Mouse (Mus musculus) MEL (cell line): ENCODE data around the gene Smagp. TPM values are rescaled to one million over a fixed set of nuclear protein-coding genes. Genes with fewer than 3 reads are reported as not detected.

ENCODE experiments used
- DNase-seq: peaks from one replicate; pipeline ENCODE4 v3.0.0; 2011; ENCODE audit warnings: low read depth, low spot score
- H3K27ac ChIP-seq: 2 replicates; pipeline ENCODE4 v1.5.1; 2012; ENCODE audit warnings: low read depth, mild to moderate bottlenecking, control low read depth, low read length, moderate library complexity; ENCODE audit not compliant: control insufficient read depth
- H3K27me3 ChIP-seq, 2 experiments: fragments of 150-350 bp in 1 of 2; sonication (generic) in 1 of 2; 2 replicates each; pipeline ENCODE4 v1.6.1; 2012; ENCODE audit warnings: low read length in 2 of 2, mild to moderate bottlenecking in 2 of 2, improper control_type of control experiment in 1 of 2, moderate library complexity in 1 of 2; ENCODE audit not compliant: insufficient read depth in 2 of 2, control insufficient read depth in 1 of 2
- H3K36me3 ChIP-seq, 2 experiments: 2 replicates each; pipeline ENCODE4 v1.6.1; 2012 to 2014; ENCODE audit warnings: low read length in 2 of 2, improper control_type of control experiment in 1 of 2, inconsistent platforms in 1 of 2, mild to moderate bottlenecking in 1 of 2; ENCODE audit not compliant: insufficient read depth in 2 of 2, control insufficient read depth in 1 of 2
- H3K4me1 ChIP-seq, 2 experiments: fragments of 150-350 bp in 1 of 2; sonication (generic) in 1 of 2; 2 replicates each; pipeline ENCODE4 v1.6.1; 2012; ENCODE audit warnings: low read length in 2 of 2, improper control_type of control experiment in 1 of 2, mild to moderate bottlenecking in 1 of 2; ENCODE audit not compliant: insufficient read depth in 2 of 2, control insufficient read depth in 1 of 2
- H3K4me3 ChIP-seq, 2 experiments: fragments of 150-350 bp in 1 of 2; sonication (generic) in 1 of 2; 2 replicates each; pipeline ENCODE4 v1.5.1; 2012; ENCODE audit warnings: low read depth in 2 of 2, low read length in 2 of 2, mild to moderate bottlenecking in 2 of 2, moderate library complexity in 2 of 2, control low read depth in 1 of 2, improper control_type of control experiment in 1 of 2; ENCODE audit not compliant: control insufficient read depth in 1 of 2, insufficient read depth in 1 of 2
- H3K79me2 ChIP-seq: 2 replicates; pipeline ENCODE4 v1.6.1; 2012; ENCODE audit warnings: mild to moderate bottlenecking, low read length, moderate library complexity; ENCODE audit not compliant: control insufficient read depth, poor library complexity, insufficient read depth
- H3K9ac ChIP-seq: 2 replicates; pipeline ENCODE4 v1.6.1; 2012; ENCODE audit warnings: low read depth, mild to moderate bottlenecking, control low read depth, low read length, moderate library complexity; ENCODE audit not compliant: control insufficient read depth, poor library complexity, severe bottlenecking
- H3K9me3 ChIP-seq: fragments of 150-350 bp; sonication (generic); replicated peaks from 2 replicates; pipeline ENCODE4 v1.6.1; 2012; ENCODE audit warnings: mild to moderate bottlenecking, low read length, improper control_type of control experiment, moderate library complexity; ENCODE audit not compliant: insufficient read depth
- BHLHE40 ChIP-seq: IDR thresholded peaks from 2 replicates; pipeline ENCODE4 v1.6.1; 2012; ENCODE audit warnings: low read depth, mild to moderate bottlenecking, inconsistent platforms, low read length, improper control_type of control experiment, borderline replicate concordance
- CHD1 ChIP-seq: IDR thresholded peaks from 2 replicates; pipeline ENCODE4 v1.6.1; 2012; ENCODE audit warnings: low read depth, mild to moderate bottlenecking, inconsistent platforms, low read length, improper control_type of control experiment
- CHD2 ChIP-seq: IDR thresholded peaks from 2 replicates; pipeline ENCODE4 v1.6.1; 2011; ENCODE audit warnings: low read length, improper control_type of control experiment
- E2F4 ChIP-seq: IDR thresholded peaks from 2 replicates; pipeline ENCODE4 v1.6.1; 2011; ENCODE audit warnings: low read depth, low read length, improper control_type of control experiment, borderline replicate concordance
- EP300 ChIP-seq, 2 experiments: IDR thresholded peaks; 2 replicates each; pipeline ENCODE4 v1.6.1; 2011; ENCODE audit warnings: improper control_type of control experiment in 2 of 2, low read length in 2 of 2, low read depth in 1 of 2, mild to moderate bottlenecking in 1 of 2
- ETS1 ChIP-seq: IDR thresholded peaks from 2 replicates; pipeline ENCODE4 v1.6.1; 2012; ENCODE audit warnings: low read depth, mild to moderate bottlenecking, inconsistent platforms, low read length, improper control_type of control experiment, moderate library complexity
- GABPA ChIP-seq: IDR thresholded peaks from 2 replicates; pipeline ENCODE4 v1.6.1; 2012; ENCODE audit warnings: low read depth, mild to moderate bottlenecking, inconsistent platforms, low read length, improper control_type of control experiment, moderate library complexity
- GATA1 ChIP-seq: IDR thresholded peaks from 2 replicates; pipeline ENCODE4 v1.6.1; 2011; ENCODE audit warnings: low read depth, low read length, improper control_type of control experiment
- HCFC1 ChIP-seq: IDR thresholded peaks from 2 replicates; pipeline ENCODE4 v1.6.1; 2012; ENCODE audit warnings: low read depth, mild to moderate bottlenecking, inconsistent platforms, low read length, improper control_type of control experiment, moderate library complexity
- JUND ChIP-seq: IDR thresholded peaks from 2 replicates; pipeline ENCODE4 v1.6.1; 2011; ENCODE audit warnings: low read depth, mild to moderate bottlenecking, improper control_type of control experiment, low read length
- KAT2A ChIP-seq: conservative IDR thresholded peaks from 2 replicates; pipeline ENCODE4 v1.6.1; 2012; ENCODE audit warnings: low read depth, low read length, improper control_type of control experiment, inconsistent platforms
- MAFK ChIP-seq: IDR thresholded peaks from 2 replicates; pipeline ENCODE4 v1.6.1; 2011; ENCODE audit warnings: low read depth, mild to moderate bottlenecking, low read length, improper control_type of control experiment, borderline replicate concordance
- MAX ChIP-seq: IDR thresholded peaks from 2 replicates; pipeline ENCODE4 v1.6.1; 2011; ENCODE audit warnings: low read length, improper control_type of control experiment
- MXI1 ChIP-seq: IDR thresholded peaks from 2 replicates; pipeline ENCODE4 v1.6.1; 2011; ENCODE audit warnings: mild to moderate bottlenecking, low read depth, low read length, improper control_type of control experiment
- MYB ChIP-seq: IDR thresholded peaks from 2 replicates; pipeline ENCODE4 v1.6.1; 2011; ENCODE audit warnings: mild to moderate bottlenecking, low read depth, low read length, improper control_type of control experiment
- MYC ChIP-seq: IDR thresholded peaks from 2 replicates; pipeline ENCODE4 v1.6.1; 2011; ENCODE audit warnings: low read depth, mild to moderate bottlenecking, low read length, improper control_type of control experiment, moderate library complexity
- NELFE ChIP-seq: IDR thresholded peaks from 2 replicates; pipeline ENCODE4 v1.6.1; 2011; ENCODE audit warnings: low read depth, low read length, improper control_type of control experiment
- POLR2A ChIP-seq, 2 experiments: IDR thresholded peaks; 2 replicates each; pipeline ENCODE4 v1.6.1; 2011 to 2012; ENCODE audit warnings: low read length in 2 of 2, mild to moderate bottlenecking in 2 of 2, control low read depth in 1 of 2, improper control_type of control experiment in 1 of 2, low read depth in 1 of 2, moderate library complexity in 1 of 2; ENCODE audit not compliant: control insufficient read depth in 1 of 2, insufficient read depth in 1 of 2, poor library complexity in 1 of 2
- POLR2AphosphoS2 ChIP-seq: IDR thresholded peaks from 2 replicates; pipeline ENCODE4 v1.6.1; 2011; ENCODE audit warnings: low read length, improper control_type of control experiment
- RAD21 ChIP-seq: IDR thresholded peaks from 2 replicates; pipeline ENCODE4 v1.6.1; 2011; ENCODE audit warnings: mild to moderate bottlenecking, low read depth, low read length, improper control_type of control experiment
- RCOR1 ChIP-seq: IDR thresholded peaks from 2 replicates; pipeline ENCODE4 v1.6.1; 2012; ENCODE audit warnings: low read depth, mild to moderate bottlenecking, inconsistent platforms, low read length, improper control_type of control experiment
- SIN3A ChIP-seq: IDR thresholded peaks from 2 replicates; pipeline ENCODE4 v1.6.1; 2012; ENCODE audit warnings: low read length, improper control_type of control experiment, inconsistent platforms
- SMC3 ChIP-seq: IDR thresholded peaks from 2 replicates; pipeline ENCODE4 v1.6.1; 2011; ENCODE audit warnings: low read depth, low read length, improper control_type of control experiment
- TAL1 ChIP-seq: IDR thresholded peaks from 2 replicates; pipeline ENCODE4 v1.6.1; 2012; ENCODE audit warnings: mild to moderate bottlenecking, inconsistent platforms, low read length, moderate library complexity, mixed read lengths
- TBP ChIP-seq: IDR thresholded peaks from 2 replicates; pipeline ENCODE4 v1.8.0; 2011; ENCODE audit warnings: low read depth, low read length, improper control_type of control experiment
- TCF12 ChIP-seq: IDR thresholded peaks from 2 replicates; pipeline ENCODE4 v1.6.1; 2014; ENCODE audit warnings: low read depth, mild to moderate bottlenecking, inconsistent platforms, low read length, improper control_type of control experiment, moderate library complexity
- UBTF ChIP-seq: IDR thresholded peaks from 2 replicates; pipeline ENCODE4 v1.6.1; 2012; ENCODE audit warnings: low read depth, mild to moderate bottlenecking, inconsistent platforms, low read length, improper control_type of control experiment, moderate library complexity, borderline replicate concordance; ENCODE audit not compliant: insufficient read depth
- USF1 ChIP-seq: IDR thresholded peaks from 2 replicates; pipeline ENCODE4 v1.6.1; 2014; ENCODE audit warnings: low read depth, mild to moderate bottlenecking, inconsistent platforms, low read length, improper control_type of control experiment, moderate library complexity
- USF2 ChIP-seq, 2 experiments: IDR thresholded peaks; 2 replicates each; pipeline ENCODE4 v1.6.1; 2011 to 2012; ENCODE audit warnings: improper control_type of control experiment in 2 of 2, low read length in 2 of 2, borderline replicate concordance in 1 of 2, inconsistent platforms in 1 of 2, low read depth in 1 of 2, mild to moderate bottlenecking in 1 of 2; ENCODE audit not compliant: insufficient read depth in 1 of 2
- ZKSCAN1 ChIP-seq: IDR thresholded peaks from 2 replicates; pipeline ENCODE4 v1.6.1; 2012; ENCODE audit warnings: low read depth, mild to moderate bottlenecking, inconsistent platforms, low read length, improper control_type of control experiment, moderate library complexity
- polyA plus RNA-seq, 2 experiments: library from polyadenylated mRNA; stranded (reverse) in 1 of 2; unstranded in 1 of 2; fragments of >175 nt in 1 of 2; fragments of >200 nt in 1 of 2; gene quantifications; 2 replicates each; pipeline versions ENCODE4 v1.2.1 to v1.2.4; 2012; ENCODE audit warnings: low replicate concordance in 2 of 2, low read depth in 1 of 2; ENCODE audit not compliant: insufficient read length in 2 of 2, insufficient read depth in 1 of 2, missing spikeins in 1 of 2
- total RNA-seq: library from RNA; depleted of rRNA; stranded (reverse); fragments of 300-350 nt; gene quantifications from 2 replicates; pipeline ENCODE4 v1.2.3, GENCODE M21; 2012

Gene Smagp
- total and polyA plus RNA-seq, 3 experiments, result 2.6 to 22.6 TPM; not detected in 1

GRCm38 (mm10) chr15:100614996-100615824 lies 21.5 kb downstream of the Smagp start, which contains the start of gene Dazap2 (continued):
- no peak for TF ChIP-seq UBTF
- 0 out of 2 replicates have a peak, but pooled peaks have one; percentile 48 for TF ChIP-seq GABPA
- TF ChIP-seq SIN3A, result peak; percentile 58
- TF ChIP-seq E2F4, result peak; percentile 63; the same call in 1 of the 2 replicates
- TF ChIP-seq HCFC1, result peak; percentile 85
- peak; percentile 94 for TF ChIP-seq NELFE
- peak; percentile 92 to 94 for TF ChIP-seq USF2 (IDR thresholded peaks at IDR 0.05; ENCODE audit: borderline replicate concordance in 1 of 2, insufficient read depth in 1 of 2, low read depth in 1 of 2, low read length in 2 of 2)
- peak; percentile 61; the same call in 1 of the 2 replicates for TF ChIP-seq MAFK
- TF ChIP-seq TCF12, result no peak; the same call in 1 of the 2 replicates
- TF ChIP-seq MAX, result peak; percentile 93
- TF ChIP-seq GATA1, result no peak
- TF ChIP-seq BHLHE40, result peak; percentile 92
- TF ChIP-seq KAT2A, result peak; percentile 37; the same call in 1 of the 2 replicates
- peak; percentile 85 to 96; a peak in 3 of 4 replicates for TF ChIP-seq POLR2A (IDR thresholded peaks at IDR 0.05; ENCODE audit: control insufficient read depth in 1 of 2, insufficient read depth in 1 of 2, low read depth in 1 of 2, low read length in 2 of 2, poor library complexity in 1 of 2)
- TF ChIP-seq, all 39 proteins: peak for 25

GRCm38 (mm10) chr15:100614218-100614995 lies 22.3 kb downstream of the Smagp start:
- no peaks in the 10 kb centered on the region for H3K9me3 ChIP-seq
- peaks cover 12% of the 10 kb centered on the region for H3K79me2 ChIP-seq
- peaks cover 8 to 11% of the 10 kb centered on the region in 2 experiments for H3K36me3 ChIP-seq
- H3K4me3 ChIP-seq, result peak overlapping the region; percentile 67 to 94
- DNase-seq, result no peak
- peaks cover 0 to 18% of the 10 kb centered on the region in 2 experiments; a peak in 2 of 4 replicates for H3K4me1 ChIP-seq
- peak overlapping the region; percentile 59 for H3K27ac ChIP-seq
- peak overlapping the region; percentile 69 for H3K9ac ChIP-seq
- H3K27me3 ChIP-seq, result no peaks in the 10 kb centered on the region
- no peak for TF ChIP-seq ETS1
- TF ChIP-seq EP300 (IDR thresholded peaks at IDR 0.05; ENCODE audit: low read depth in 1 of 2, low read length in 2 of 2), result peak in 1 of 2 experiments; percentile 45; a peak in 2 of 4 replicates
- TF ChIP-seq SMC3, result peak; percentile 33
- no peak for TF ChIP-seq CHD2
- no peak for TF ChIP-seq ZKSCAN1
- TF ChIP-seq USF1, result peak; percentile 40; the same call in 1 of the 2 replicates
- TF ChIP-seq BHLHE40, result no peak
- TF ChIP-seq POLR2A (IDR thresholded peaks at IDR 0.05; ENCODE audit: control insufficient read depth in 1 of 2, insufficient read depth in 1 of 2, low read depth in 1 of 2, low read length in 2 of 2, poor library complexity in 1 of 2), result no peak; a peak in 1 of 4 replicates
- TF ChIP-seq MXI1, result peak; percentile 78
- no peak; the same call in 1 of the 2 replicates for TF ChIP-seq RAD21
- no peak for TF ChIP-seq E2F4
- no peak for TF ChIP-seq RCOR1
- TF ChIP-seq POLR2AphosphoS2, result no peak
- TF ChIP-seq JUND, result no peak
- peak; percentile 17; the same call in 1 of the 2 replicates for TF ChIP-seq MYC
- no peak for TF ChIP-seq USF2 (IDR thresholded peaks at IDR 0.05; ENCODE audit: borderline replicate concordance in 1 of 2, insufficient read depth in 1 of 2, low read depth in 1 of 2, low read length in 2 of 2)
- peak; percentile 90; the same call in 1 of the 2 replicates for TF ChIP-seq CHD1
- no peak for TF ChIP-seq TAL1
- no peak for TF ChIP-seq TBP
- no peak for TF ChIP-seq NELFE
- no peak for TF ChIP-seq KAT2A
- TF ChIP-seq MAX, result 0 out of 2 replicates have a peak, but pooled peaks have one; percentile 26
- TF ChIP-seq MYB, result 0 out of 2 replicates have a peak, but pooled peaks have one; percentile 9
- 0 out of 2 replicates have a peak, but pooled peaks have one; percentile 14 for TF ChIP-seq TCF12
